Mouse (Mus musculus) lung, postnatal 36 days (tissue): ENCODE measurements around the gene Rerg.
"Not testable (repeated sequence)": the region's sequence is repeated elsewhere in the genome, so short reads cannot be mapped to it uniquely, and the experiment has no call there.

Experiments used
- DNase-seq: peaks from one replicate; pipeline ENCODE4 v3.0.0; 2022; ENCODE audit warnings: mixed read lengths

The Rerg gene

DNA sequence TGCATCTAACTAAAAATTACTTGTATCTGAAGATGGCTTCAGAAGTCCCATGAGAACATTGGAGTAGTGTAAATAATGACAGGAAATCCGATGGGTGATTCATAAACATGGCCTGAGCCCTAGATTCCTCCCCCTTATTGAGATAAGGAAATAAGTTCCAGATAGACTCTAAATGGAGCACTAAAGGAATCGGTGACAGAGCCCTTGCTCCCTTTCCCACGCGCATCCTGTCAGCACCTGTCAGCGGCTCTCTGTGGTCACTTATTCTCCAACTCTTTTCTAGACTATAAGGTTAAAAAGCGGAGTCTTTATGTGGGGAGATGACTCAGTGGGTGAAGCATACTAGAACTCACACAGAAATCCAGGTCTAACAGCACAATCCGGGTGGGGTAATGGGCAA lies 104.8 kb downstream of the Rerg start:
- DNase-seq, result no peak

DNA sequence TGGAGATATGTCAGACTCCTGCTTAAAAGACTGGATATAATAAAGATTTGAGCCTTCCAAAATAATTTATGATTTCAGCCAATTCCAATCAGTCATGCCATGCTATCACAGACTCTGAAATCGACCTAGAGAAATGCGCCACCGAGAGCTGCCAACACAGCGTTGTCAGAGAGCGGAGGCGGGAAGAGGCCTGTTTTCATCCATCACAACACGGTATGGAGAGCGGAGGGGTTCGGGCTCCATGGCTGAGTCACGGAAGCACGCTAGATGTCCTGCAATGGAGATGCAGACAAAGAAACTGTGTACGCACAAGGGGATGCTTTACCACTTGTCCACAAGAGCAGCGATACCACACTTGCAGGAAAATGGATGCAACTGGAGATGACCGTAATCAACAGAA lies 105.5 kb downstream of the Rerg start:
- DNase-seq, result no peak

DNA sequence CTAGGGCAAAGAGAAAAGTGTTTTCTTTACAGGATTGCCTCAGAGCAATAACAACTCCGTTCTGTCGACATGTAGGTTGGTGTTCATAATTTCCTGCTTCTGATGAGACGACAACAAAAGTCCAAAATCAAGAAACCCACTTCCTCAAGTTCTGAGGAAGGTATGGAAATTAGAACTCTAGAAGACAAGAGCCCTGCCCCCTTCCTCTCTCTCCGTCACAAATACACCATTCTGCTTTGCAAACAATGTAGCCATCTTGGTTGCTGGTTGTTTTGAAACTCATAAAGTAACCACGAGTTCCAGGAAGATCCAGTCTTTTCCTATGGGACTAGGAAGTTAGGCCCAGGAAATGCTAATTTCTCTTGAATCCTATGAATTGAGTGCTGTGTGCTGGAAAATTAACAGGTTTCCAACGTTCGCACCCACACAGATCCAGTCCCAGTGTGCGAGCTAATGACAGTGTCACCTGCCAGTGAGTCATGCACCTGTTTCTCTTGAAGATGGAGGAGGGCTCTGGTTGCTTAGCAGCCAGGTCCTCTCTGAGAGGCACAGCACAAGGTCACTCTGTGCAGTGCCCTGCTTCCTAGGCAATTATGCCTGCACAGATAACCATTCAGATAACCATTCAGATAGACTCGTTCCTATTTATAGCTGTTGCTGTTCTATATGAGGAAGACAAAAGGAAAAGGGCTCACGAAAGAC lies 106.9 kb downstream of the Rerg start:
- DNase-seq, result no peak

- no peak for DNase-seq
Observed at GRCm38 (mm10) chr6:137061880-137062531, 108.3 kb downstream of the Rerg start.

DNA sequence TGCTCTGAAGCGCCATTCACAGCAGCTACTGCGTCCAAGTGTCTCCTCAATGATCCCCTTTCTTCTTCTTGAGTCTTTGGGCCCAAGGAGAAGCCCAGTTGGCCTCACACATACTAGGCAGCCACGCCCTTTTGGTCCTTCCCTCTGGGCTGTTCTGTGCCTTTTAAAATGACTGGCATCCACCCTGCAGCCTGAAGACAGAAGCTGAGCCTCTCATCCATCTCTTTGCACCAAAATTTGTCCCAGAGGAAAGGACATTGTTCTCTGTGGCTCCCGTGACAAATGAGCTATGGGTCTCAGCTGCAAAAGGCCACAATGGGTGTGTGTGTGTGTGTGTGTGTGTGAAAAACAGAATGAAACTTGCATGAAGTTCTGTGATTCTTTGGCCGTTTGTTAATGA lies 109.7 kb downstream of the Rerg start:
- no peak for DNase-seq

DNA sequence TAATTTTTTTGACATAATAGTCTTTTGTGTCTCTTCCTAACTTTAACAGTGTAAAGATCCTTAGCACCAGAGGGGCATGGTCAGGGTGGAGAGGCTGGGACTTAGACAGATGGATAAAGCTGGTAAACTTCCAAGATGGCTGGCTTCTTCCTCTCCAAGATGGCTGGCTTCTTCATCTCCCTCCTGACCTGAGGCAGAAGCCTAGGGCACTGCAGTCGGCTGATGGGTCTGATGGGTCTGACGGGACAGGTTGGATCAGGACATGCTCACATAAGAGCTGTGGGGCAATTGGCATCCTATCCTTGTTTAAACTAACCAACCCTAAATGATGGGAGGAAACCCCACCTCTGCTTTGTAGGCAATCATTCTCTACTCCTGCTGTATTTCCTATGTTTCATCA lies 112.0 kb downstream of the Rerg start:
- DNase-seq, result no peak

- DNase-seq, result no peak
Observed at GRCm38 (mm10) chr6:137054073-137054472, 116.2 kb downstream of the Rerg start.

DNA sequence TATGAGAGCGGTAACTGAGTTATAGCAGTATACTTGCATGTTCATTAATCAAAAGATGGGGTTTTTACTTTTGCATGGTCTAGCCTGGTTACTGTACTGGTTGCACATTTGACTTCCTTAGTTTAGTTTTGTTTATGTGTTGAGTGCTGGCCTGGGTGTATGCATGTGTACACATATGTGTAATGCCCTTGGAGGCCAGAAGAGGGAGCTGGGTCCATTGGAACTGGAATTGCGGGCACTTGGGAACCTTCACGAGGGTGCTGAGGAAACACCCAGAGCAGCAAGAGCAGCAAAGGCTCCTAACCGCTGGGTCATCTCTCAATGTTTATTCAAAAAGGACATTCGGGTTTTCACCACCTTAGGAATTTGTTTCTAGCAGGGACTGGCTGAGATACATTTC lies 116.8 kb downstream of the Rerg start:
- peak; percentile 74 for DNase-seq

DNA sequence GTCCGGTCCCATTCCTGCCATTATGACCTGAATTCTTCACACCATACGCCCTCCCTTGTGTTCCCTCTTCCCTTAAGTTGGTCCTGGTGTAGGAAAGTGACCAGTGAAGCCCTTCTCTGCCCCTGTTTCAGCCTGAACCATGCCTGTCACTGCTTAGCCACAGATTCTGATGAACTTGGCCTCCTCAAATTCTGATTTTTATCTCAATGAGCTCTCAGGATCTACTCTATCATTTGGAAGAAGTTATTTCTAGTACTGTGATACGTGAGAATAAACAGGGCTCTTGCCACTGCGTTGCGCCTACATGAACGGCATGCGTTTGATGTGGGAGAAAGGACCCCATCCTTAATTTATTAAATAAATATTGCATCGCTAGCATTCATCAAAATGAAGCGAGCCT lies 117.3 kb downstream of the Rerg start:
- no peak for DNase-seq

DNA sequence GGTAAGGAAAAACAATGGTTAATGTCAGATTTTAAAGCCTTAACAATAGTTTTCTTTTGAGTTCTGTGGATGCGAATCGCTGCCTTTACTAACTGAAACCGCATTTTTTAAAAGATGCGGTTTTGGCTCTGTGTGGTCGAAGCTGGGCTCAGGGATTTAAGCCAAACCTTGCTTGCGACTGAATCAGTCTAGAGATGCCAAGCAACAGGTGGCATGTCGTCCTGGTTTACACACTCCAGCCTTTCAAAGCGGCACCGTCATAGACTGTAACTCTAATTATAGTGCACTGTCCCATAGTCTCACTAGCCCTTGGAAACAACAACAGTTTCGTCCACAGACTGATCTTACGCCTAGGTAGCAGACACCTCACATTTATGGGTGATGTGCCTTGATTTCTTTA lies 123.3 kb downstream of the Rerg start:
- DNase-seq, result no peak

- peak; percentile 60 for DNase-seq
Observed at GRCm38 (mm10) chr6:137045011-137045504, 125.2 kb downstream of the Rerg start.

- not testable (repeated sequence) for DNase-seq
Observed at GRCm38 (mm10) chr6:137035611-137036395, 134.5 kb downstream of the Rerg start.

GRCm38 (mm10) chr6:137030611-137031097 lies 139.6 kb downstream of the Rerg start:
- no peak for DNase-seq

- DNase-seq, result no peak
Observed at GRCm38 (mm10) chr6:137029931-137030610, 140.2 kb downstream of the Rerg start.

- DNase-seq, result no peak
Observed at GRCm38 (mm10) chr6:137025461-137025860, 144.8 kb downstream of the Rerg start.

GRCm38 (mm10) chr6:137024541-137024940 lies 145.8 kb downstream of the Rerg start:
- DNase-seq, result no peak

GRCm38 (mm10) chr6:137017216-137017973 lies 152.9 kb downstream of the Rerg start:
- no peak for DNase-seq

GRCm38 (mm10) chr6:137014346-137014745 lies 156.0 kb downstream of the Rerg start:
- no peak for DNase-seq

DNA sequence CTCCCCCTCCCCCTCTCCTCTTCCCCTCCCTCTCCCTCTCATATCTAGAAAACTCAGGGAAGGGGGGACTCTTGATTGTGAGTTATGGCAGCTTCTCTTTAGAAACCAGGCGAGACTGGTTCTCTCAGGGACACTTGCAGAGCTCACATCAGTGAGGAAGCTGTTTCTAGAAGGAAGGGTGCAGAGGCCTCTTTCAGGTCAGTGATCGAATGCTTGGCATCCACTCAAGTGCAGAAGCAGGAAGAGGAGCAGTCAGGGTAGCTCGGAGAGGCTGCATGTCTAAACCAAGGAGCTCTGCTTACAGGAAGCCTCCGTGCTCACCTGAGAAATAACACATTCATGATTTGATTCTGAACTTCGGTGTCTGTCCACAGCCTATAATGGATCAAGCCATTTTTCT lies 159.1 kb downstream of the Rerg start:
- DNase-seq, result no peak
